Mouse (Mus musculus) CH12.LX (cell line): ENCODE measurements around the gene Scn8a.

Experiments used
- BHLHE40 ChIP-seq: IDR thresholded peaks from 2 replicates; pipeline ENCODE4 v1.6.1; 2011; ENCODE audit warnings: mild to moderate bottlenecking, low read depth, low read length, improper control_type of control experiment
- CTCF ChIP-seq, 2 experiments: IDR thresholded peaks in 1 of 2; conservative IDR thresholded peaks in 1 of 2; 2 replicates each; pipeline ENCODE4 v1.5.1; 2011 to 2012; ENCODE audit warnings: low read depth in 2 of 2, low read length in 2 of 2, improper control_type of control experiment in 1 of 2, inconsistent platforms in 1 of 2, mild to moderate bottlenecking in 1 of 2, moderate library complexity in 1 of 2
- EP300 ChIP-seq: IDR thresholded peaks from 2 replicates; pipeline ENCODE4 v1.6.1; 2011; ENCODE audit warnings: low read length, improper control_type of control experiment
- ETS1 ChIP-seq: conservative IDR thresholded peaks from 2 replicates; pipeline ENCODE4 v1.6.1; 2012; ENCODE audit warnings: low read depth, mild to moderate bottlenecking, inconsistent platforms, low read length, improper control_type of control experiment, moderate library complexity
- JUND ChIP-seq: conservative IDR thresholded peaks from 2 replicates; pipeline ENCODE4 v1.6.1; 2011; ENCODE audit warnings: low read depth, low read length, improper control_type of control experiment
- MAX ChIP-seq: IDR thresholded peaks from 2 replicates; pipeline ENCODE4 v1.6.1; 2011; ENCODE audit warnings: low read length, improper control_type of control experiment
- MAZ ChIP-seq: IDR thresholded peaks from 2 replicates; pipeline ENCODE4 v1.6.1; 2012; ENCODE audit warnings: low read depth, mild to moderate bottlenecking, inconsistent platforms, low read length, improper control_type of control experiment, moderate library complexity
- NELFE ChIP-seq: IDR thresholded peaks from 2 replicates; pipeline ENCODE4 v1.6.1; 2011; ENCODE audit warnings: low read depth, low read length, improper control_type of control experiment
- POLR2A ChIP-seq: IDR thresholded peaks from 2 replicates; pipeline ENCODE4 v1.6.1; 2011; ENCODE audit warnings: low read depth, mild to moderate bottlenecking, improper control_type of control experiment, low read length
- SIN3A ChIP-seq: IDR thresholded peaks from 2 replicates; pipeline ENCODE4 v1.6.1; 2012; ENCODE audit warnings: low read length, improper control_type of control experiment, inconsistent platforms
- TCF12 ChIP-seq: IDR thresholded peaks from 2 replicates; pipeline ENCODE4 v1.6.1; 2014; ENCODE audit warnings: low read depth, mild to moderate bottlenecking, inconsistent platforms, low read length, improper control_type of control experiment
- ZC3H11A ChIP-seq: IDR thresholded peaks from 2 replicates; pipeline ENCODE4 v1.6.1; 2012; ENCODE audit warnings: low read depth, mild to moderate bottlenecking, inconsistent platforms, low read length, improper control_type of control experiment
- ZMIZ1 ChIP-seq: IDR thresholded peaks from 2 replicates; pipeline ENCODE4 v1.6.1; 2012; ENCODE audit warnings: low read depth, mild to moderate bottlenecking, inconsistent platforms, low read length, improper control_type of control experiment

DNA sequence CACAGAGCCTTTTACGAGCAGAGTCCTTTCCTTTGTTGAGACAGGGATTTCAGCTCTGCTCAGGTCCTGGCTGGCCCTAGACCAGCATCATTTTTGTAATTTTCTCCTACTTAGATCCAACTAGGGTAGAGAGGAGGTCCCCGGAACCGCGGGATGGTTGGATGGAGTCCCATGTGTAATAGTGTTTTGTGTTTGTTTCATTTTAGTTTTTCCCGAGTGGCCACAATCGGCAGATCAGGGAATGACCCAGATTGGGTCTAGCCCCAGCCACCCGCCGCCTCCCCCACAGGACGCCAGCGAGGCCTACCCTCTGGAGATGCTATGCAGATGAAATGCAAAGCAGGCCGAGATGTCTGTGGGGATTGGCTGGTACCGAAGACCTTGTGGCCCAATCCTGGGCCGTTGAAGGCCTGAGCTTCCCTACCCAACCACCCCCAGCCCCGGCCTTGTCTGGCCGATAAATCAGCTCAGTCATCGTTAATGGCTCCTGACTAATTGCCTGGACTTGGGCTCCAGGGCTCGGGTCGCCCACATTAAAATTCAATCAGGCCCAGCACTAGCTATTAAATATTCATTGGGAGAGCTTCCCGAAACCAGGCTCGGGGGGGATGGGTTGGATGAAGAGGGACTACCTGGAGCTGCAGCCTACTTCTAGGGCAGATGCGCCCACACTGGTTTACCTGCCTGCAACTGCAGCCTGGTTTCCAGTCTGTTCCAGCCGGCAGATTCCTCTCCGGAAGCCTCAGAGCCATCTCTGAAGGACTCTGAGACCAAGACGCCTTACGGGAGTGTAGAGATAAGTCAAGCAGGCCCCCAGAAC is 223.4 kb downstream of the Scn8a start:
- TF ChIP-seq ETS1 (no peak), BHLHE40 (no peak), SIN3A (no peak), ZMIZ1 (no peak), POLR2A (no peak), CTCF (conservative IDR thresholded peaks at IDR 0.05 in 1 of 2, IDR thresholded peaks at IDR 0.05 in 1 of 2; ENCODE audit: low read depth in 2 of 2, low read length in 2 of 2) (no peak), MAX (no peak), MAZ (no peak), EP300 (no peak), ZC3H11A (no peak), NELFE (no peak), JUND (no peak), TCF12 (no peak)
